Mouse (Mus musculus) Muller cell, postnatal 12 days (primary cell): ENCODE measurements at regions not wholly inside any gene's neighbourhood (a gene's known extent, or its start where the extent isn't known, plus 50 kb on each side); places are given as distances from the start of the nearest gene placed in this dataset.

Experiments used
- DNase-seq: peaks from one replicate; pipeline ENCODE4 v3.0.0-alpha.2; 2015; ENCODE audit errors: inconsistent ontology term

DNA sequence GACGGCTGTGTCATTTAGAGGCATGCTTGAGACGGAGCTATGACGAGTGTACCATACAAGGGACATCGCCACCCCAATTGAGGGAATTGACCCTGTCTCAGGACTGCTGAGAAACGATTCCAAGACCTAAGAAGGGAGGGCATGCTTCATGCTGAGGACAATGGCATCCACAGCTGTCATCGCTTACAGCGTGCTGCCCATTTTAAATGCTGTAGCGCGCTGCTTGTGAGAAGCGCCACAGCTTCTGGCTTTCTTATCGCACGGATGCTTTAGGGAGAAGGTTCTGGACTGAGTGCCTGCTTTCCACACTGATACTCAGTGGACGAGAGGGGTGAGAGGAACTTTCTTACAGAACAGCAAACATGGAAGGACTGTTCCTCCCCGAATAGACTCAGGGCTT lies 357.8 kb upstream of the Arglu1 start:
- no peak for DNase-seq

DNA sequence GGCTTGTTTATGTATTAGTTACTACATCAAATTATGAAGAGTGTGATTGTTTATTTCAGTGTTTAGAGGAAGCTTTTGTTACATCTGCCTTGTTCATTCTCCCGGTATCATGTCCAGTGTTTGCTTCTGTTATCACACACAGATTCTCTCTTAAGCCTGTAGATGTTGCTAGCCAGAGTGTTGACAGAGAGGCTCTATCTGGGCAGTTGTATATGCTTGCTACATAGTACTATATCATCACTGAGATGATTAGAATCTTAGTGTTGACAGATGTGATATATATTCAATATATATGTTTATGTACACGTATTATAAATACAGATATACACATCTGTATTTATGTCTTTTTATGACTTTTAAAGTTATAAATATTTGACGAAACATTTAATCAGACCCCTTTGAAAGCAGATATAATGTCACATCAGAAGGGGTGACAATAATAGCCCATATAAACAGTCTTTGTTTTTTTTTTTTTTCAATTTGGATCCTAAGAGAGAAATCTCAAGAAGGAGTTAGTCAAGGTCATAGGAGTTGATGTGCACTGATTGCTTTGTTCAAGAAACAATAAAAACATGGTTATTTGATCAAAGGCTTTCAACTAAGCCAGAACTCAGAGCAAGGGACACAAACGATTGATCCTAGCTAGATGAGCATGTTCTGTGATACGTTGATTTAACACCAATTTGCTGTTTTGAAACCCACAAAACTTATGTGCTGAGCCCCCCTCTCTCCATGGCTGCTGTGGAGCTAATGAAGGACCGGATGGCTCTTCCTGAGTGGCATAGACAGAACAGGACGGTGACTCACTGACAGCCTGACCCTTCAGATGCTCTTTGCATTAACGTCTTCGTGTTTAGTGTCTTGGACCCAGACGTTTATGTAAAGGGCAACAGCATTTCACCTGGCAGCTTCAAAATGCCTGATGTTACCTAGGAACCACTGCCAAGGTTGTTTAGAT lies 352.8 kb upstream of the Arglu1 start:
- no peak for DNase-seq

DNA sequence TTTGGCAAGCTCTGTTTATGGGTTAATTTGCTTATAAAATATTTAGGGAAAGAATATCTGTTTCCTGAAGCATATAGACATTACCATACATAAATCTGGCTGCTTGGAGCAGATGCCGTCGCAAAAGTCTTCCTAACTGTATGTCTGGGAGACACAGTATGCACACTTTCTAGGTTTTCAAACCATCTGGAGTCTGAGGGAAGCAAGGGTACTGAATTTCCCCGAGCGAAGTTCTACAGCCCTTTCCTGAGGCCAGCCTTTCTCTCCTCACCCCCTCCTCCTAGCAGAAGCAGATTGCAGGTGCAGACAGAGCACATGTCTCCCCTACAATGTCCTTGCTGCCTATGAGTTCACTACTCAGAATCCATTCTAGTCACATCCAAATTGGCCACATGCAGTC lies 338.8 kb upstream of the Arglu1 start:
- no peak for DNase-seq

DNA sequence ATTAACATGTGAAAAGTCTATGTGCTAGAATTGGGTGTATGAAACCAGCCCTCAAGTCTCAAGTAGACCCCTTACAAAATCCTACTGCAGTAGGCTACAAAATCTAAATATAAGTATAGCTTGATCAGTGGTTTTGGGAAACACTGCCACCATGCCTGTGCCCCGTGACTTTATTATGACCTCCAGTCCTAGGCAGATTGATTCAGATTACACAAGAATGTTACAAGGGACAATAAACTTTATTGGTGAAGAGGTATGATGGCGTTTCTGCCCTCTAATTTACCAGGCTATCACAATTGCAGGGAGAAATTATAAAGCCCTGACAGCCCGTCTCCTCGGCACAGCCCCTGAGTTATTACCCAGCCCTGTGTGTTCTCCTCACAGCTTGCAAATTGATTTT lies 337.4 kb upstream of the Arglu1 start:
- DNase-seq = no peak

DNA sequence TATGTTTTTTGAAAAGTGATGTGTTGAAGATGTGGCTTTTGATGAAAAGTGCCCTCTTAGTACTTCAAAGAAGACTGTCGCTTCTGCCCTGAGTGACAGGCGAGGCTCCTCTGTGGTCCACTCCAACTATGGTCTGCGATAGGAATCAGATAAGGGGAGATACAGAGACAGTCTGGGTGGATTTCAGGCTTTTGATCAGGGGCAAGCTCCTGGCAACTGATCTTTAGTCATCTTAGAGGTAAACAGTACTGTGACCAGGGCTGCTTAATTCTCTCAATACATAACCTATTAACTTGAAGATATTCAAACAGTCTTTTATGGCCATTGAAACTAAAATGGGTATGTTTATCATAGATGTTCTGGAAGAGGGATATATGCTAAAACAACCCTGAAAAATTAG lies 335.6 kb upstream of the Arglu1 start:
- no peak for DNase-seq

DNA sequence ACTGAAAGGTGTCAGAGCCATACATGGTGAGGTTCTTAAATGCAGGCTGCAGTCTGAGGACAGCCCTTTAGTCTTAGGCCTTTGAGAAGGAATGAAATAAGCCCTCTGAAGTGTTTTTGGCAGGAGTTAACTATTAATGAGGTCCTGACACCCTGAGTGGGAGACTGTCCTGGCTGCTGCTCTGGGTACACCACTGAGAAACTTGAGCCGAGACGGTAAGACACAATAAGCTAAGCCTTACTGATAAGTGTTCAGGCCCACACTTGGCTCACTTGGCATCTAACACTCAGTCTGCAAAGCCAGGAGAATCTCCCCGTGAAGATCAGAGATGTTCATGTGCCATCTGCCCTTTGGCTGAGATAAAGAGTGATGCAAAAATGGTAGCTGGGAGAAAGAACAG lies 335.1 kb upstream of the Arglu1 start:
- no peak for DNase-seq

DNA sequence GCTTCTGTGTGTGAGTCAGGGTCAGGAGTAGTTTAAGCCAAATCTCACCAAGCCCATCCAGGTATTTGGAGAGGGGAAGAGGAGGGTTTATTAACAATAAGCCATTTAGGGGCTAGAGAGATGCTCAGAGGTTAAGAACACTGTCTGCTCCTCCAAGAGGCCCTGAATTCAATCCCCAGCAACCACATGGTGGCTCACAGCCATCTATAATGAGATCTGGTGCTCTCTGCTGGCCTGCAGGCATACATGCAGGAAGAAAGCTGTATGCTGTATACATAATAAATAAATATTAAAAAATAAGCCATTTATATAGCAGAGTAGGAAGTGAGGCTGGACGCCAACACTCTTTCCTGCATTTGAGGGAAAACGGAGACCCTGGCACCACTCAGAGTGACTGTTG lies 330.4 kb upstream of the Arglu1 start:
- DNase-seq = no peak

DNA sequence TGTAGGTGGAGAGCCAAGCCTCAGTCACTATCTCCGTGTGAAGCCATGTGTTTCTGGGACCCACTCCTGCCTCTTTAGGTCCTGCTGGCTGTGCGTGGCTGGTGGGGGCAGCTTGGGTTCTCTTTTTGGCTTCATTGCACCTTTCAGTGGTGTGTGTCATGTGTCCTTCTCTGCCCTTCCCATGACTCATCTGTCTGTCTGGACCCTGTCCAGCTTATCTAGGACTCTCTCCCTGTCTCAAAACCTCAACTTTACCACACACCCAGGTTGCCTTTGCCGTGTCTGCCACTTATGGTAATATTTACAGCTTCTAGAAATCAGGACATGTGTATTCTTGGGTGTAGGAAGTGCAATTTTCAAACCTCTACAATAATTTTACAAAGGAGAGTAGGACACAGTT lies 329.9 kb upstream of the Arglu1 start:
- peak; percentile 47 for DNase-seq

DNA sequence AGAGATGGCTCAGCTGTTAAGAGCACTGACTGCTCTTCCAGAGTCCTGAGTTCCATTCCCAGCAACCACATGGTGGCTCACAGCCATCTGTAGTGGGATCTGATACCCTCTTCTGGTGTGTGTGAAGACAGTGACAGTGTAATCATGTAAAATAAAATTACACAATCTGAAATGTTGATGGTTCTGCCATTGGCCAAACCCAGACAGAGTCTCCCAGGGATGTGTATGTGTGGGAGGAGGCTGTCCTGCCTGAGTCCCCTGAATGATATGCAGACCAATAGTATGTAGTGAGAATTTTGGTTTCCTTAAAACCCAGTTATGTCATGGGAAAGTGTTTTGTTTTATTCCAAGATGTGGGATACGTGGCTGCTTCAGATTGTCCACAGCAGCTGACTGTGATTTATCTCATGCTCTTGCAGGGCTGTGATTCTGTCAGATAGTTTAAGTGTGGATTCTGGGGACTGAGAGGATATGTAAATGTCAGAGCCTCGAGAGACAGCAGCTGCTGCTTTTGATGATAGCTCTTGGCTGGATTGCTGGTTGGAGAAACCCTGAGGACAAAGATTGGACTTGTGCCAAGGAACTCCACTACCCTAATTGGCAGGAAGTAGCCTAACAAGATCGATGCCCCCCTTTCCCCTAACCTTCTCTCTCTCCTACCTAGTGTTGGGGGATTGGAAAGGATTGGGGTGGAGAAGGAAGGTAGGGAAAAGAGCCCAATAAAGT lies 321.6 kb upstream of the Arglu1 start:
- DNase-seq = no peak

DNA sequence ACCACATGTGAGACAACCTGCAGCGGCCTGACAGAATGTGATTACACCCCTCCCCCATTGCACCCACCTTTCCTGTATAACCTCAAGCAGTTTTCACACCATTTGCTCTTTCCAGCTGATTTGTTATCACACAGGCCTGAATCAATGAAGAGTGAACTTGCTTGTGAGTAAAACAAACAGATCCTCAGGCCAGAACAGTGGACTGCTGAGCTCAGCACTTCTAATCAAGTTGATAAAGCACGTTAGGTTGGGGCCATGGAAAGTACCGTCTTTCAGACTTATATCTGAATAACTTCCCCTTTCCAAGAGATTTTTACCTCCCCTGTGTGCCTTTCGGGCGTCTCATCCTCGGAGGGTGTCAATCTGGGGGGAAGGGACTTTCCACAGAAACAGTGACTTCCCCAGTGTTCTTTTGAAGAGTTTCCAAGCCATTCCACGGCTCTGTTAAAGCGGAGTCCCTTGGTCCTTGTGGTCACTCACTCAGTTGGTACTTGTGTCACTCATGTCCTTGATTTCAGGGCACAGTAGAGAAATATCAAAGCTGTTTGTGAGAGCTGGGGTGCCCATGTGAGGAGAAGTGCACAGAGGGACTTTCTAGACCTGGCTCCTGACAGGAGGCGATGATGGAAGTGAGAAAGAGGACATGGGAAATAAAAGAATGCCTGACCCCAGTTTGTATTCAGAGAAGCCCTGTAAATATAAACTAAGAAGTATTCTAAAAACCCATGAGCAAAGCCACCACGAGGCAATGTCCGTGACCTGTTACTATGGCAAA lies 317.9 kb upstream of the Arglu1 start:
- no peak for DNase-seq

DNA sequence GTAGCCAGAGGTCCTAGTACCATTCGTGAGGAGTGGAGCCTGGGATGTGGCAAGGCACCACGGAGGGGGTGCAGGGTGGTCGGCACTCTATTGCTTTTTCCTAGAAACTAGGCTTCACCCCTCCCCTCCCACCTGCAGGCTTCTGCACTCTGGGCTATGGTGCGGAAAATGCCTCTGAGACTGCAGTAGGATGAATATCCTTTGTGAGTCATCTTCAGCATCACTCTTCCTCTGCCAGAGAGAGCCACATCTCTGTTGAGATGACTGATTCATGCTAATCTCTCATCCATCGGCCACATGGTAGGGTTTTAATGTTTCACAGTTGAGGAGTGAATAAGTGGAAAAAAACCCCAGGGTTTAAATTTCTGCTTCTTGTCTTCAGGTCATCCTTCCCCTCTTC lies 309.6 kb upstream of the Arglu1 start:
- no peak for DNase-seq

DNA sequence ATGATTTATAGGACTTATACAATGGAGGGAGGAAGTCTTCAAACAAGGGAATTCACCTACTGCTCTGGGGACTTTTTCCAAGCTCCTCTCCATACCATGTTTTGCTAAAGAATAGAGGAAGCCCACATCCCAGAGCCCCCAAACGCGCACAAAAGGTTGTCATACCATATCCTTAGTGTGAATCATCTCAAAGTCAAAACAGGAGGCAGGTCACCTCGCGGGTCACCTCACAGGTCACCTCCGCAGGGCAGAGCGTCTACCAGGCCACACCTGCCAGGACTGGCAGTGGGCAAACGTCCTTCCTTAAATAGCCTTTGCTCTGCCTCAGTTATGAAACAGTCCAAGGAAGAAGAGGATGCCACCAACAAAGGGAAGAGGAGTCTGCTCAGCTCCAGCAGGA lies 307.3 kb upstream of the Arglu1 start:
- no peak for DNase-seq

DNA sequence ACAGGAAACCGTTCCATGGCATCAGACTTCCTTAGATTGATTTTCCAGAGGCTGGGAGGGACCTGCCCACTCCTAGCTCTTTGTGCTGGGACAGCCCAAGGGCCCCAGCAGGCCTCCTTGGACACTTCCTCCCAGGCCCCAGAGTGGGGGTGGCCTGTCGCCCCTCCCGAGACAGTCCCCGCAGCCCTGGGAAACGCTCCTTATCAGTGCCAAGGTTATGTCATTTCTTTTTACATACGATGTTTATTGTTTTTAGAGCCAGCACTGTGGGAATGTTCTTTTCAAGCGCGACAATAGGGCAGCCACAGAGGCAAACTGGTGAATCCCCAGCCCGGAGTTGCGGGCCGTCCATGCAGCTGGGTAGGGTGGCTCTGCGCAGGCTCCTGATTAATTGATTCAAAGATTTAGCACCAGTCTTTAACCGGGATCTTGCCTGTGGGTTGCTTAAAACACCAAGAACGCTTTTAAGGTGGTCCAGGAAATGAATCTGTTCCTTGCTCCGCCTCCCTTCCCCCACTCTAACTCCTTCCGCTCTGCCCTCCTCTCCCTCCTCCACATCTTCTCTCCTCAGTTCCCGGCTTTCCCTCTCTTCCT lies 304.4 kb upstream of the Arglu1 start:
- DNase-seq = peak; percentile 48

DNA sequence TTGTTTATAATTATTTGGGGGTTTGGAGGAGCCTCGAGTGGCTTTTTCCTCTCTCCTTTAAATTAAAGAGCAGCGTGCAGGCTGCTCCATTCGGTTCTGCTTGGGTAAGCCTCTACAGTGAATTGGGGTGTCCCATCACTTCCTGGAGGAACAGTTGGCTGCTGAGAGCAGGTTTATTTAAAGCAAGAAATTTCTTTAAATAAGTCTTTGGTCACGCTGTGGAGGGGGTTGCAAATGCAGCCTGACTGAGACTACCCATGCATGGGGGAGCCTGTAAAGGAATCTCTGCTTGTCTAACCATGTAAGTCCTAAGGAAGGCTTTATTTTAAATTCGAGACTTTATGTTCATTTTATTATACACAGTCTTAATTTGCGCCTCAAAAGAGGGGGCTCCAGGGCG lies 303.7 kb upstream of the Arglu1 start:
- DNase-seq = no peak

DNA sequence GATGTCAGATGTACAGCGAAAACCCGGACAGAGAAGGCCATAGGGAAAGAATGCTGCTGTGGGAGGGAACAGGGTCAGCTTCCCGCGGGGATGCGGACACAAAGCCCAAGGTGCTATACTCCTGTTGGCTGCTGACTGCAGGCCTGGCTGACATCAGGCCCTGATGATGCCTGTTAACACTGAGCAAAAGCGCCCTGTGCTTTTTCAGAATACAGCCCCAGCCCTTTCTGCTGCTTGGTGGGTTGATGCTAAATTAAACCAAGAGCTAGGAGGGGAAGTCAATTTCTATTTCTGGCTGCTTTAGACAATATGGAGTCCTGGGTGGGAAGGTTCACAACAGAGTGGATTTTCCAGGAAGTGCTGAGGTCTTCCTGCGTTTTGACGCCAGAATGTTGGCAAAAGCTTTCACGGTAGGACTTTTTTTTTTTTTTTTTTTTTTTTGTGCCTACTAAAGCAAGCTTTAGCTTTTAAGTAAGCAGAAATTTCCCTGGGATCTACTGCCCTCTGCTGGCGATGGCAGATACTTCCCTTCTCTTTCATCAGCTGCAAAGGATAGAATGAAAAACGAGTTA lies 302.2 kb upstream of the Arglu1 start:
- DNase-seq = peak; percentile 79

DNA sequence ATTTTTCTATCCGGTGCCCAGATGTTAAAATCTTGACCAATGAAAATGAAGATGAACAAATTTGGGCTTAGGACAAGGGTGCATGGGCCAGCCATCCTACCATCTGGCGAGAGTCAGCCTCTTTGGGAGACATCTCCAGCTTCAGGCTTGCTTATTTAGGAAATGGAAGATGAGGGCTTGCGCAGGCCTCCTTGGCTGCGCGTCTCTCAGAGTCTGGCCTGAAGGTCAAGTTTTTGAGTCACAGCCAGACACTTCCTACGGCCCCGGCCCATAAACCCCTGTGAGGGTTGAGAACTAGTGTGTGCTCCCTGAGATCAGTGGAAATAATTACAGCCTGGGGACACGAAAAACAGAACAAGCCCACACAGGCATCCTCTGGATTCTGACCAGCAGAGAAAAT lies 300.7 kb upstream of the Arglu1 start:
- DNase-seq = no peak

DNA sequence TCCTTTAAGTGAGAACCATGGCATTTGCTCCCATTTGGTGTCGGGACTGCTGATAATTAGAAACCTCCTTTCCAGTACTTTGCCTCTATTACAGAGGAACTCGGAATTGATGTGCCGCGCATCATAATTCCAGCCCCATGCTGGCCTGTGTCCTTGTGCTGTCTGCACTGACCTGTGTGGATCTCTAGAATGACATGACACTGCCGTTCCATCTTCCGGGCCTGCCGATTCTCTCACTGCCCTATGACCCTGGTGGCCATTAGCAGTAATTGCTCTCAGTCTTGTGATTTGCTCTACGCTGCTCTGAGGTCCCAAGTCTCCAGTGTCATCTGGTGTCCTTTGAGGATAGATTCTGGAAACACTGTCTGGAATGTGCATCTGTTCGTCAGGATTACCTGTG lies 295.7 kb upstream of the Arglu1 start:
- DNase-seq = no peak

DNA sequence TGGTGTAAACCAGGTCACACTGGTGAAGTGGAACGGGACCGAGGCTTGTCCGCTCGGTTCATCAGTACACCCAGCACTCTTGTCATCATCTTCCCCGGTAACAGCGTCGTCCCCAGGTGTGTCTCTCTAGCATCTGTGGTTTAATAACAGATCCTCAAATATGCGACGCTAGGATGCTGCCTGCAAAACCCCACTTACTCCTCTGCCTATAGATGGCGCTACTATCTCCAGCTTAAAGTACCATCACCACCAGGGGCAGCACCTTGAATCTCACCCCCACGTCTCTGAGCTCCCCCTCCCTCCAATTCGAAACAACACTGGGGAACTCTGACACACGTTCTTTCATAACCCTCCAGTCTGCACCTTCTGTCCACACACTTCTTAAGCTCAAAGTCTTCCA lies 295.1 kb upstream of the Arglu1 start:
- no peak for DNase-seq

DNA sequence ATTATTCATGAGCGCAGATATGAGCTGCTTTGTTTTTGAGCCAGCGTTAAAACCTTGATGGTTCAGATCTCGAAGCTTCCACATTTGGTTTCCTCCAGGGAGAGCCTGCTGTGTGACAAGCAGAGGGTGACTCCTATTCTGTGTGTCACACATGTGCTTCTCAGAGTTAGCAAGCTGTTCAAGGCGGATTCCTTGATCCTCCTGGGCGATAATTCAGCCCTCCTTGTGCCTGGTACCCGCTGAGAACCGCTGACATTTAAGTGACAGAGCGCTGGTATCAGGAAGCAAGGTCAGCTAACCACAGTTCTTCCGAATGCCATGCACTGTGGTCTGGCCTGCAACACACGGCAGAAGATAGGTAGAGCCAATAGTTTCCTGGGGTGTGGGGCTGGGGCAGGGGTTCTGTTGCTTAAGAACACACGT lies 294.5 kb upstream of the Arglu1 start:
- DNase-seq = no peak

DNA sequence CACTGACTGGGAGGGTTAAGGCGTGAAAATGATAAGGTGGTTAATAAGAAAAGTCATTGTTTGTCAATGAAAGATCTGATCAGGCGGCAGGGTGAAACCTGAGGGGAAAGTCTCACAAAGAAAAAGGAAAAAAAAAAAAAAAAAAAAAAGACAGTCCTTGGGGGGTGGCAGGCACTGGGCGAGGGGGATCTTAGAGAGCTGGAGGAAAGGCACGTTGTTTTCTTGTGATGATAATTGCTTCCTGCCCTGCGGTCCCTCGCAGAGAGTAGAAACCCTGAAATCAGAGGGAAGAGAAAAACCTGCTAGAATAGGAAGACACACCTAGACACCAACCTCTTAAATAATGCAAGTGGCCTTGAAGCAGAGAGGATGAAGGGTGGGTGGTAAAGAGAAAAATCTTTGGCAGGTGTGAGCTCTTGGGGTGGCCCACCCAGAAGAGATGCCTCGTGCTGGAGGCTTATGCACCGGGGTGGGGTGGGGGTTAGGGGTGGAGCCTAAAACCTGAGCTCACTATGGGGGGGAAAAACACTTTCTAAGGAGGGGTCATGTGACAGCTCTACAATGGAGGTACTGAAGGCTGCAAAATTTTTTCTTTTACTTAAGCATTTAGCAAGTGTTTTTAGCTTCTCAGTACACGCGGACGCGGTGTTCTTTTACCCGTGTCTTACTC lies 294.0 kb upstream of the Arglu1 start:
- no peak for DNase-seq

DNA sequence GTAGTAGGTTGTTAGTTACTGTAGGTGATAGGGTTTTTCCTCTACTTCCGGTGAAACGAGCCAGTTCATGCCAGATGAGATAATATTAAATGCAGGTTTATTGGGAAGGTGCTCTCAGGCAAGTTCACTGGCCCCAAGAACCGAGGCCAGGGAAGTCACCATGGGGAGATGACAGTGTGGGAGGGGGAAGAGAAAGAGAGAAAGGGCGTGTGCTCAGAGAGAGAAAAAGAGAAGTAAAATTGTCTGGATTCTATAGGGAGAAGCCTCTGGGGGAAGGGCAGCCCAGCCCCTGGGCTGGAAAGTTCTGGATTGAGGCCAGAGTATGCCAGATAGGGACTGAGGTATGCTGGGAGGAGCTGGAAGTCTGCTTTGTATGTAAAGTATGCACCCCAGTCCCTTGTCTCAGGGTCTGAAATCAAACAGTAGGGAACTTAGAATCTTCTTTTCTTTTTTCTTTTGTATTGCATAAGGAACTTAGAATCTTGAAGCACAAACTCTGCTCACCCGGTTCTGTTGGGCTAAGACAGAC lies 292.9 kb upstream of the Arglu1 start:
- DNase-seq = no peak
